Comparison of ENCODE assay signal across 8 mouse cellular contexts in the genomic region with DNA sequence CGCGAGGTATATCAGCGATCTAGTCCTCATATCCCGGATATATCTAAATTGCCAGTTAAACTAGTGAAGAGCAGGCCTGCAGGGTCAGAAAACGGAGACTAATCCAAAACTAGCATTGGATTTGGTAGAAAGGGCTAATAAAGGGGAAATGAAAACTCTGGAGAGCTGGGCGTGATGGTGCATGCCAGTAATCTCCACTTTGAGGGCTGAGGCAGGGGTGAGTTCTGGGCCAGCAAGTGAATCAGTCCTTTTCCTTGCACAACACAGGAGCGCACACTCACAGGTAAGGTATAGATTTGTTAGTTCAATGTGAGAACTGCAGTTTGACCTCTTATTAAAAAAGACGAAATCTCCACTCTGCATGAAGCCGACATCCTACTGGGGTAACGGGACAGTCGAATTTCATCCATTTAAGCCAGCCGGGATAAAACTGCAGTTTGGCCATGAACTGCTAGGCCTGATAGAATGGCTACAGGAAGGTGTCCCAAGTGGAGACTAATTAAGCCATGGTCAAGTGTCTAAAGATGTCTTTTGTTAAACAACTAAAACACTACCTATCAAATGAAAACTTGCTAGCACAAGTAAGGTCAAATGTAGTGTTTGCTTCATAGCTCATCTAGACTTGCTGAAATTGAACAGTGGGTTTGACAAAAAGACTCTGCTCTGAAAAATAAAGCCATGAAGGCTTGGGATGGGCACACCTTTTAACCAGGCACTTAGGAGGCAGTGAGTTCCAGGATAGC. TPM values are rescaled to one million over a fixed set of nuclear protein-coding genes. Genes with fewer than 3 reads are reported as not detected.
A peak's percentile ranks its signal among the peaks of the same experiment; 100 is the strongest.
DNase-seq lines count a peak whose midpoint lies in the region; ATAC-seq lines count a peak whose summit lies in the region.

No protein-coding gene starts in this region.

- peak overlapping the region; percentile 76 for H3K4me2 ChIP-seq in neural tube, embryonic 11.5 days (ENCODE audit: low read depth)
- peak overlapping the region; percentile 75 for H3K4me2 ChIP-seq in embryonic facial prominence, embryonic 14.5 days (ENCODE audit: low read depth, low read length)
- H3K4me2 ChIP-seq in intestine, embryonic 14.5 days (ENCODE audit: low read length) = peak overlapping the region; percentile 87
- peak overlapping the region; percentile 67 for H3K4me2 ChIP-seq in lung, embryonic 16.5 days (ENCODE audit: low read depth, low read length)
- H3K4me2 ChIP-seq in stomach, embryonic 14.5 days (replicated peaks; ENCODE audit: low read depth, low read length) = peak overlapping the region; percentile 74

- peaks cover 2% of the 10 kb centered on the region for H3K36me3 ChIP-seq in neural tube, embryonic 11.5 days (ENCODE audit: control insufficient read depth, insufficient read depth, low read length)
- peaks cover 38% of the 10 kb centered on the region for H3K36me3 ChIP-seq in embryonic facial prominence, embryonic 14.5 days (ENCODE audit: control insufficient read depth, insufficient read depth, low read length)
- H3K36me3 ChIP-seq in intestine, embryonic 14.5 days (ENCODE audit: control insufficient read depth, insufficient read depth, low read length) = peaks cover 42% of the 10 kb centered on the region
- peaks cover 26% of the 10 kb centered on the region for H3K36me3 ChIP-seq in lung, embryonic 16.5 days (ENCODE audit: control insufficient read depth, insufficient read depth, low read length)
- peaks cover 38% of the 10 kb centered on the region for H3K36me3 ChIP-seq in stomach, embryonic 14.5 days (ENCODE audit: control insufficient read depth, insufficient read depth, low read length)

- peak; percentile 24 for ATAC-seq in neural tube, embryonic 11.5 days (ENCODE audit: insufficient read depth, low FRiP score, low TSS enrichment)
- ATAC-seq in embryonic facial prominence, embryonic 14.5 days (ENCODE audit: low read depth) = peak; percentile 12; the same call in 1 of the 2 replicates
- ATAC-seq in intestine, embryonic 14.5 days (replicated peaks; ENCODE audit: low FRiP score, low TSS enrichment, low read depth) = 0 out of 2 replicates have a peak, but pooled peaks have one; percentile 17
- ATAC-seq in lung, embryonic 16.5 days (ENCODE audit: low read depth) = peak; percentile 15
- ATAC-seq in stomach, embryonic 14.5 days (ENCODE audit: insufficient number of reproducible peaks, insufficient read depth, low FRiP score, low read depth) = peak; percentile 30; the same call in 1 of the 2 replicates

- H3K4me1 ChIP-seq in neural tube, embryonic 11.5 days (ENCODE audit: control insufficient read depth, insufficient read depth, low read length) = peaks cover 16% of the 10 kb centered on the region
- peaks cover 27% of the 10 kb centered on the region for H3K4me1 ChIP-seq in embryonic facial prominence, embryonic 14.5 days (ENCODE audit: control insufficient read depth, insufficient read depth, low read length)
- peaks cover 19% of the 10 kb centered on the region for H3K4me1 ChIP-seq in intestine, embryonic 14.5 days (replicated peaks; ENCODE audit: control insufficient read depth, insufficient read depth, low read length)
- peaks cover 20% of the 10 kb centered on the region for H3K4me1 ChIP-seq in lung, embryonic 16.5 days (replicated peaks; ENCODE audit: control insufficient read depth, insufficient read depth, low read length)
- H3K4me1 ChIP-seq in stomach, embryonic 14.5 days (ENCODE audit: control insufficient read depth, insufficient read depth, low read length) = peaks cover 10% of the 10 kb centered on the region; the same call in 1 of the 2 replicates

- peak overlapping the region; percentile 100 for H3K27ac ChIP-seq in neural tube, embryonic 11.5 days (ENCODE audit: low read depth, low read length)
- peak overlapping the region; percentile 98 for H3K27ac ChIP-seq in embryonic facial prominence, embryonic 14.5 days (replicated peaks; ENCODE audit: low read depth, low read length)
- H3K27ac ChIP-seq in intestine, embryonic 14.5 days (ENCODE audit: low read depth) = peak overlapping the region; percentile 99
- peak overlapping the region; percentile 99 for H3K27ac ChIP-seq in lung, embryonic 16.5 days (ENCODE audit: low read length)
- H3K27ac ChIP-seq in stomach, embryonic 14.5 days (ENCODE audit: low read length) = peak overlapping the region; percentile 99

- 1% methylated on average over 12 of the region's 12 CpGs for WGBS in neural tube, embryonic 11.5 days
- 1% methylated on average over 12 of the region's 12 CpGs for WGBS in embryonic facial prominence, embryonic 14.5 days
- 4% methylated on average over 12 of the region's 12 CpGs for WGBS in intestine, embryonic 14.5 days
- 0% methylated on average over 12 of the region's 12 CpGs for WGBS in lung, embryonic 16.5 days
- WGBS in stomach, embryonic 14.5 days = under 1% methylated on average over 12 of the region's 12 CpGs

- H3K4me3 ChIP-seq in neural tube, embryonic 11.5 days (ENCODE audit: low read depth, low read length) = peak overlapping the region; percentile 65
- H3K4me3 ChIP-seq in embryonic facial prominence, embryonic 14.5 days (ENCODE audit: low read depth, low read length) = peak overlapping the region; percentile 68
- H3K4me3 ChIP-seq in intestine, embryonic 14.5 days (ENCODE audit: low read depth, low read length) = peak overlapping the region; percentile 72
- H3K4me3 ChIP-seq in lung, embryonic 16.5 days (ENCODE audit: low read length) = peak overlapping the region; percentile 67
- peak overlapping the region; percentile 59 for H3K4me3 ChIP-seq in stomach, embryonic 14.5 days (ENCODE audit: low read depth, low read length)

- H3K9me3 ChIP-seq in neural tube, embryonic 11.5 days (ENCODE audit: control insufficient read depth, low read length) = no peaks in the 10 kb centered on the region
- H3K9me3 ChIP-seq in embryonic facial prominence, embryonic 14.5 days (ENCODE audit: control insufficient read depth, low read length) = no peaks in the 10 kb centered on the region
- H3K9me3 ChIP-seq in intestine, embryonic 14.5 days (ENCODE audit: control insufficient read depth, low read length) = no peaks in the 10 kb centered on the region
- no peaks in the 10 kb centered on the region for H3K9me3 ChIP-seq in lung, embryonic 16.5 days (ENCODE audit: control insufficient read depth, low read length)
- no peaks in the 10 kb centered on the region for H3K9me3 ChIP-seq in stomach, embryonic 14.5 days (ENCODE audit: control insufficient read depth, low read depth, low read length)

- DNase-seq in adrenal gland, adult 8-10 months = peak; percentile 45
- DNase-seq in adrenal gland, postnatal 4 days (ENCODE audit: low spot score in 2 of 2) = no peak
- DNase-seq in neural tube, embryonic 11.5 days (ENCODE audit: low spot score) = no peak
- DNase-seq in neural tube, embryonic 10.5 days (ENCODE audit: extremely low spot score, low spot score) = no peak
- DNase-seq in embryonic facial prominence, embryonic 14.5 days (ENCODE audit: low spot score) = peak; percentile 61
- DNase-seq in intestine, embryonic 14.5 days (ENCODE audit: low spot score) = peak; percentile 82

- peak overlapping the region; percentile 96 for H3K9ac ChIP-seq in neural tube, embryonic 11.5 days (ENCODE audit: low read length)
- peak overlapping the region; percentile 83 for H3K9ac ChIP-seq in embryonic facial prominence, embryonic 14.5 days (ENCODE audit: low read depth, low read length)
- peak overlapping the region; percentile 97 for H3K9ac ChIP-seq in intestine, embryonic 14.5 days (ENCODE audit: low read length)
- peak overlapping the region; percentile 86 for H3K9ac ChIP-seq in lung, embryonic 16.5 days (ENCODE audit: low read length)
- peak overlapping the region; percentile 60 for H3K9ac ChIP-seq in stomach, embryonic 14.5 days (replicated peaks; ENCODE audit: low read depth, low read length)

- H3K27me3 ChIP-seq in neural tube, embryonic 11.5 days (ENCODE audit: control insufficient read depth, insufficient read depth, low read length) = no peaks in the 10 kb centered on the region
- H3K27me3 ChIP-seq in embryonic facial prominence, embryonic 14.5 days (replicated peaks; ENCODE audit: control insufficient read depth, insufficient read depth, low read length) = no peaks in the 10 kb centered on the region
- H3K27me3 ChIP-seq in intestine, embryonic 14.5 days (replicated peaks; ENCODE audit: control insufficient read depth, insufficient read depth, low read length) = no peaks in the 10 kb centered on the region
- no peaks in the 10 kb centered on the region for H3K27me3 ChIP-seq in lung, embryonic 16.5 days (ENCODE audit: control insufficient read depth, insufficient read depth, low read depth, low read length)
- no peaks in the 10 kb centered on the region for H3K27me3 ChIP-seq in stomach, embryonic 14.5 days (ENCODE audit: control insufficient read depth, insufficient read depth, low read length)

RNA-seq across cellular contexts. Expression of a gene that starts 0.5 kb away (rescaled TPM):
- total RNA-seq in adrenal gland, adult 8-10 months (2022) = 100 to 1,000 TPM in 1 of 4 experiments, 10 to 100 TPM in 3; 58.5 to 120 (median 76.1) TPM
- 10 to 100 TPM; 76.2 to 81.3 TPM for total RNA-seq in adrenal gland, postnatal 4 days (2021)
- 102 and 104 TPM in 2 replicates for polyA plus RNA-seq in neural tube, embryonic 11.5 days (2014; fragmentation: Nextera tagmentation; extraction: Ambion mirVana)
- polyA plus RNA-seq in embryonic facial prominence, embryonic 14.5 days (2014; fragmentation: Nextera tagmentation; extraction: Ambion mirVana) = 107 and 125 TPM in 2 replicates
- 126 and 133 TPM in 2 replicates for polyA plus RNA-seq in intestine, embryonic 14.5 days (2014; fragmentation: Nextera tagmentation; extraction: Ambion mirVana)
- 113 and 141 TPM in 2 replicates for polyA plus RNA-seq in lung, embryonic 16.5 days (2015; fragmentation: Nextera tagmentation; extraction: Ambion mirVana)
- polyA plus RNA-seq in stomach, embryonic 14.5 days (2014; fragmentation: Nextera tagmentation; extraction: Ambion mirVana) = 138 and 149 TPM in 2 replicates

RNA-seq across cellular contexts. Expression of a gene that starts 18.1 kb away (rescaled TPM):
- total RNA-seq in adrenal gland, adult 8-10 months (2022) = 100 to 1,000 TPM; 325 to 418 (median 399) TPM
- total RNA-seq in adrenal gland, postnatal 4 days (2021) = 100 to 1,000 TPM; 475 to 530 TPM
- polyA plus RNA-seq in neural tube, embryonic 11.5 days (2014; fragmentation: Nextera tagmentation; extraction: Ambion mirVana) = 801 and 816 TPM in 2 replicates
- polyA plus RNA-seq in embryonic facial prominence, embryonic 14.5 days (2014; fragmentation: Nextera tagmentation; extraction: Ambion mirVana) = 366 and 404 TPM in 2 replicates
- polyA plus RNA-seq in intestine, embryonic 14.5 days (2014; fragmentation: Nextera tagmentation; extraction: Ambion mirVana) = 378 and 384 TPM in 2 replicates
- polyA plus RNA-seq in lung, embryonic 16.5 days (2015; fragmentation: Nextera tagmentation; extraction: Ambion mirVana) = 209 and 239 TPM in 2 replicates
- polyA plus RNA-seq in stomach, embryonic 14.5 days (2014; fragmentation: Nextera tagmentation; extraction: Ambion mirVana) = 364 and 458 TPM in 2 replicates

Comparison
In these comparisons a context has a peak if more than half of its experiments do, and no peak if none do; other contexts are left out.
1. DNase-seq: peak in adrenal gland, adult 8-10 months (single experiment), embryonic facial prominence, embryonic 14.5 days (single experiment) and intestine, embryonic 14.5 days (single experiment); none in adrenal gland, postnatal 4 days (0 of 2), neural tube, embryonic 11.5 days (single experiment) and neural tube, embryonic 10.5 days (single experiment).
2. Peak in every context shown above with its lines, with median percentiles within 50 percentile points of each other: ATAC-seq, H3K27ac ChIP-seq, H3K4me2 ChIP-seq, H3K4me3 ChIP-seq and H3K9ac ChIP-seq.